Mouse (Mus musculus): ENCODE measurements around the gene Homer2. TPM values are rescaled to one million over a fixed set of nuclear protein-coding genes. Genes with fewer than 3 reads are reported as not detected.

The Homer2 gene
- polyA plus RNA-seq, 1 experiment: 0.05 TPM

GRCm38 (mm10) chr7:81572610-81573268 lies 134.6 kb downstream of the Homer2 start:
- Histone ChIP-seq H3ac (ENCODE audit: control insufficient read depth, insufficient read length, low read depth) (no peak overlapping the region), H3K4me3 (ENCODE audit: insufficient read depth, poor library complexity, severe bottlenecking) (peak overlapping the region; percentile 43), H3K27me3 (ENCODE audit: control insufficient read depth, insufficient read depth, insufficient read length) (no peaks in the 10 kb centered on the region), H3K79me2 (ENCODE audit: control insufficient read depth, insufficient read depth) (peaks cover 15% of the 10 kb centered on the region), H3K79me3 (ENCODE audit: low read depth) (no peaks in the 10 kb centered on the region), H3K36me3 (ENCODE audit: control insufficient read depth, insufficient read depth) (peaks cover 6% of the 10 kb centered on the region)
- TF ChIP-seq MYOG (IDR thresholded peaks at IDR 0.05; ENCODE audit: control insufficient read depth, extremely low read depth, insufficient read length): no peak
- no peak for TF ChIP-seq CTCF (IDR thresholded peaks at IDR 0.05; ENCODE audit: control insufficient read depth, insufficient read depth, insufficient read length)
- no peak for TF ChIP-seq MYOD1 (IDR thresholded peaks at IDR 0.05; ENCODE audit: control insufficient read depth, insufficient read length, low read depth)
- TF ChIP-seq FOSL1 (IDR thresholded peaks at IDR 0.05; ENCODE audit: insufficient read depth, low read length, poor library complexity, severe bottlenecking): no peak

- peak overlapping the region; percentile 43 for H3K4me3 ChIP-seq (ENCODE audit: insufficient read depth, poor library complexity, severe bottlenecking)
- peak overlapping the region; percentile 68 for H3ac ChIP-seq (ENCODE audit: control insufficient read depth, insufficient read length, low read depth)
- peaks cover 6% of the 10 kb centered on the region for H3K36me3 ChIP-seq (ENCODE audit: control insufficient read depth, insufficient read depth)
- TF ChIP-seq CTCF (IDR thresholded peaks at IDR 0.05; ENCODE audit: control insufficient read depth, insufficient read depth, insufficient read length): no peak
- no peak for TF ChIP-seq FOSL1 (IDR thresholded peaks at IDR 0.05; ENCODE audit: insufficient read depth, low read length, poor library complexity, severe bottlenecking)
- no peak for TF ChIP-seq CEBPB (IDR thresholded peaks at IDR 0.05; ENCODE audit: low read depth)
- no peak for TF ChIP-seq MAX (IDR thresholded peaks at IDR 0.05)
- TF ChIP-seq MYOD1 (IDR thresholded peaks at IDR 0.05; ENCODE audit: control insufficient read depth, insufficient read length, low read depth): no peak
- TF ChIP-seq USF1 (IDR thresholded peaks at IDR 0.05; ENCODE audit: low read depth): no peak
- no peak for TF ChIP-seq MYOG (IDR thresholded peaks at IDR 0.05; ENCODE audit: control insufficient read depth, extremely low read depth, insufficient read length)
- peaks cover 15% of the 10 kb centered on the region for H3K79me2 ChIP-seq (ENCODE audit: control insufficient read depth, insufficient read depth)
- no peaks in the 10 kb centered on the region for H3K27me3 ChIP-seq (ENCODE audit: control insufficient read depth, insufficient read depth, insufficient read length)
- H3K79me3 ChIP-seq (ENCODE audit: low read depth): no peaks in the 10 kb centered on the region
Measured at GRCm38 (mm10) chr7:81571941-81572441, 135.3 kb downstream of the Homer2 start.

- H3K27me3 ChIP-seq (ENCODE audit: control insufficient read depth, insufficient read depth, insufficient read length): no peaks in the 10 kb centered on the region
- H3K36me3 ChIP-seq (ENCODE audit: control insufficient read depth, insufficient read depth): peaks cover 6% of the 10 kb centered on the region
- TF ChIP-seq FOSL1 (IDR thresholded peaks at IDR 0.05; ENCODE audit: insufficient read depth, low read length, poor library complexity, severe bottlenecking) (no peak), CTCF (IDR thresholded peaks at IDR 0.05; ENCODE audit: control insufficient read depth, insufficient read depth, insufficient read length) (peak; percentile 15), MYOG (IDR thresholded peaks at IDR 0.05; ENCODE audit: control insufficient read depth, extremely low read depth, insufficient read length) (no peak), USF1 (IDR thresholded peaks at IDR 0.05; ENCODE audit: low read depth) (no peak), MYOD1 (IDR thresholded peaks at IDR 0.05; ENCODE audit: control insufficient read depth, insufficient read length, low read depth) (no peak), CEBPB (IDR thresholded peaks at IDR 0.05; ENCODE audit: low read depth) (no peak)
- peaks cover 15% of the 10 kb centered on the region for H3K79me2 ChIP-seq (ENCODE audit: control insufficient read depth, insufficient read depth)
- H3ac ChIP-seq (ENCODE audit: control insufficient read depth, insufficient read length, low read depth): peak within 1 kb of the TSS; percentile 68
- H3K4me3 ChIP-seq (ENCODE audit: insufficient read depth, poor library complexity, severe bottlenecking): peak within 1 kb of the TSS; percentile 43
- no peaks in the 10 kb centered on the region for H3K79me3 ChIP-seq (ENCODE audit: low read depth)
Measured at GRCm38 (mm10) chr7:81571108-81571940, 136.0 kb downstream of the Homer2 start, which contains the start of gene Whamm. TSS of gene Whamm (plus strand) at chr7:81571266.

GRCm38 (mm10) chr7:81570752-81571107 lies 136.6 kb downstream of the Homer2 start:
- Histone ChIP-seq H3K4me3 (ENCODE audit: insufficient read depth, poor library complexity, severe bottlenecking) (peak overlapping the region; percentile 43), H3K36me3 (ENCODE audit: control insufficient read depth, insufficient read depth) (peaks cover 6% of the 10 kb centered on the region), H3ac (ENCODE audit: control insufficient read depth, insufficient read length, low read depth) (no peak overlapping the region), H3K79me3 (ENCODE audit: low read depth) (no peaks in the 10 kb centered on the region), H3K79me2 (ENCODE audit: control insufficient read depth, insufficient read depth) (peaks cover 15% of the 10 kb centered on the region), H3K27me3 (ENCODE audit: control insufficient read depth, insufficient read depth, insufficient read length) (peaks cover 2% of the 10 kb centered on the region)
- TF ChIP-seq CEBPB (IDR thresholded peaks at IDR 0.05; ENCODE audit: low read depth) (no peak), USF1 (IDR thresholded peaks at IDR 0.05; ENCODE audit: low read depth) (no peak), CTCF (IDR thresholded peaks at IDR 0.05; ENCODE audit: control insufficient read depth, insufficient read depth, insufficient read length) (no peak), MYOG (IDR thresholded peaks at IDR 0.05; ENCODE audit: control insufficient read depth, extremely low read depth, insufficient read length) (no peak), MAX (IDR thresholded peaks at IDR 0.05) (no peak), MYOD1 (IDR thresholded peaks at IDR 0.05; ENCODE audit: control insufficient read depth, insufficient read length, low read depth) (no peak), FOSL1 (IDR thresholded peaks at IDR 0.05; ENCODE audit: insufficient read depth, low read length, poor library complexity, severe bottlenecking) (no peak)

GRCm38 (mm10) chr7:81570271-81570670 lies 137.1 kb downstream of the Homer2 start:
- no peaks in the 10 kb centered on the region for H3K79me3 ChIP-seq (ENCODE audit: low read depth)
- TF ChIP-seq USF1 (IDR thresholded peaks at IDR 0.05; ENCODE audit: low read depth) (no peak), MAX (IDR thresholded peaks at IDR 0.05) (no peak), CTCF (IDR thresholded peaks at IDR 0.05; ENCODE audit: control insufficient read depth, insufficient read depth, insufficient read length) (no peak), MYOD1 (IDR thresholded peaks at IDR 0.05; ENCODE audit: control insufficient read depth, insufficient read length, low read depth) (no peak), CEBPB (IDR thresholded peaks at IDR 0.05; ENCODE audit: low read depth) (no peak), MYOG (IDR thresholded peaks at IDR 0.05; ENCODE audit: control insufficient read depth, extremely low read depth, insufficient read length) (no peak), FOSL1 (IDR thresholded peaks at IDR 0.05; ENCODE audit: insufficient read depth, low read length, poor library complexity, severe bottlenecking) (no peak)
- H3K36me3 ChIP-seq (ENCODE audit: control insufficient read depth, insufficient read depth): peaks cover 4% of the 10 kb centered on the region
- H3K4me3 ChIP-seq (ENCODE audit: insufficient read depth, poor library complexity, severe bottlenecking): no peak overlapping the region
- no peak overlapping the region for H3ac ChIP-seq (ENCODE audit: control insufficient read depth, insufficient read length, low read depth)
- H3K27me3 ChIP-seq (ENCODE audit: control insufficient read depth, insufficient read depth, insufficient read length): peaks cover 7% of the 10 kb centered on the region
- peaks cover 15% of the 10 kb centered on the region for H3K79me2 ChIP-seq (ENCODE audit: control insufficient read depth, insufficient read depth)
